26 mouse cellular contexts compared by ENCODE assay signal in genomic region chr13:51862750-51863149, GRCm38 (mm10). TPM values are rescaled to one million over a fixed set of nuclear protein-coding genes. Genes with fewer than 3 reads are reported as not detected.
DNase-seq lines count a peak whose midpoint lies in the region; ATAC-seq and TF ChIP-seq lines count a peak whose summit lies in the region.
"Had no signal": no experiment of that assay in that cellular context is flagged by ENCODE, and none has a peak within 500 bp of the region (broad histone marks: within the 10 kb centered on the region; RNA-seq: fewer than 3 reads in every experiment).

No protein-coding gene starts in this region.

- no peak for ATAC-seq in midbrain, embryonic 11.5 days (ENCODE audit: low FRiP score)
- no peak for ATAC-seq in midbrain, postnatal 0 days (ENCODE audit: low FRiP score)
- no peak for ATAC-seq in granulocyte monocyte progenitor cell, adult 5-6 weeks (replicated peaks; ENCODE audit: poor library complexity, severe bottlenecking)
- ATAC-seq: activated CD4-positive, CD25-positive, alpha-beta regulatory T cell, adult 4 months; CD4-positive, CD25-positive, alpha-beta regulatory T cell, adult 4 months; forebrain, embryonic 14.5 days; forebrain, embryonic 16.5 days; Patski had no signal

- no peak overlapping the region for H3K4me2 ChIP-seq in midbrain, embryonic 11.5 days
- H3K4me2 ChIP-seq in midbrain, postnatal 0 days (ENCODE audit: low read depth, low read length, poor library complexity, severe bottlenecking): no peak overlapping the region
- H3K4me2 ChIP-seq: embryonic facial prominence, embryonic 13.5 days; embryonic facial prominence, embryonic 15.5 days; forebrain, embryonic 12.5 days had no signal

- no peaks in the 10 kb centered on the region for H3K36me3 ChIP-seq in midbrain, embryonic 11.5 days (ENCODE audit: control insufficient read depth, insufficient read depth, low read length)
- H3K36me3 ChIP-seq in midbrain, postnatal 0 days (ENCODE audit: insufficient read depth, low read length): no peaks in the 10 kb centered on the region
- H3K36me3 ChIP-seq: embryonic facial prominence, embryonic 13.5 days; embryonic facial prominence, embryonic 15.5 days; forebrain, embryonic 10.5 days; forebrain, embryonic 12.5 days; G1E had no signal

- H3K27me3 ChIP-seq in midbrain, embryonic 11.5 days (ENCODE audit: control insufficient read depth, insufficient read depth, low read length): no peaks in the 10 kb centered on the region
- no peaks in the 10 kb centered on the region for H3K27me3 ChIP-seq in midbrain, postnatal 0 days (ENCODE audit: insufficient read depth, low read length)
- H3K27me3 ChIP-seq: embryonic facial prominence, embryonic 13.5 days; embryonic facial prominence, embryonic 15.5 days; Patski had no signal

- H3K9me3 ChIP-seq in midbrain, embryonic 11.5 days (ENCODE audit: control insufficient read depth, low read length): no peaks in the 10 kb centered on the region
- H3K9me3 ChIP-seq in midbrain, postnatal 0 days (ENCODE audit: low read length): no peaks in the 10 kb centered on the region
- H3K9me3 ChIP-seq: embryonic facial prominence, embryonic 13.5 days; embryonic facial prominence, embryonic 15.5 days; forebrain, embryonic 10.5 days; forebrain, embryonic 12.5 days; G1E had no signal

- no peak for TF ChIP-seq CTCF in midbrain, postnatal 0 days (IDR thresholded peaks at IDR 0.05)

- H3K27ac ChIP-seq in midbrain, embryonic 11.5 days (ENCODE audit: low read depth, low read length): no peak overlapping the region
- no peak overlapping the region for H3K27ac ChIP-seq in midbrain, postnatal 0 days (ENCODE audit: low read depth, low read length)
- H3K27ac ChIP-seq: embryonic facial prominence, embryonic 13.5 days; embryonic facial prominence, embryonic 15.5 days; forebrain, embryonic 10.5 days; forebrain, embryonic 12.5 days had no signal

- no peak overlapping the region for H3K4me3 ChIP-seq in midbrain, embryonic 11.5 days (ENCODE audit: low read depth, low read length)
- no peak overlapping the region for H3K4me3 ChIP-seq in midbrain, postnatal 0 days (ENCODE audit: low read depth, low read length)
- H3K4me3 ChIP-seq: embryonic facial prominence, embryonic 13.5 days; embryonic facial prominence, embryonic 15.5 days; erythroblast, embryonic 14.5 days; forebrain, embryonic 10.5 days; forebrain, embryonic 12.5 days had no signal

- no peaks in the 10 kb centered on the region for H3K4me1 ChIP-seq in midbrain, embryonic 11.5 days (ENCODE audit: control insufficient read depth, insufficient read depth, low read length)
- H3K4me1 ChIP-seq in midbrain, postnatal 0 days (ENCODE audit: insufficient read depth, low read length): no peaks in the 10 kb centered on the region
- H3K4me1 ChIP-seq: embryonic facial prominence, embryonic 15.5 days; forebrain, embryonic 12.5 days had no signal

- 93% methylated on average over 1 of the region's 1 CpGs for WGBS in midbrain, embryonic 11.5 days
- WGBS in midbrain, postnatal 0 days: 83% methylated on average over 1 of the region's 1 CpGs

- H3K9ac ChIP-seq in midbrain, embryonic 11.5 days (ENCODE audit: low read length): no peak overlapping the region
- H3K9ac ChIP-seq in midbrain, postnatal 0 days (replicated peaks; ENCODE audit: low read length, poor library complexity, severe bottlenecking): no peak overlapping the region
- H3K9ac ChIP-seq: embryonic facial prominence, embryonic 13.5 days; embryonic facial prominence, embryonic 15.5 days; forebrain, embryonic 12.5 days had no signal

- peak; percentile 35 for DNase-seq in midbrain, embryonic 11.5 days (ENCODE audit: low spot score, missing footprints)
- no peak for DNase-seq in midbrain, postnatal 0 days (ENCODE audit: low spot score)
- DNase-seq in R1 (ENCODE audit: low read depth, low spot score): peak; percentile 53
- DNase-seq in testis, postnatal 10 days (ENCODE audit: low spot score): no peak
- DNase-seq: adrenal gland, adult 8-10 months; adrenal gland, postnatal 14 days; adrenal gland, postnatal 36 days; B cell, adult 2 months; cerebellum, adult 11-12 months; cerebellum, adult 2 months; cerebellum, adult 9-10 months; cerebellum, postnatal 10 days; cerebellum, postnatal 36 days; embryo, embryonic 11 days had no signal

RNA-seq across cellular contexts. Expression of gene Gadd45g, which starts 16.3 kb away (rescaled TPM):
- 252 and 256 TPM in 2 replicates for polyA plus RNA-seq in midbrain, embryonic 11.5 days (2014; fragmentation: Nextera tagmentation; extraction: Ambion mirVana)
- 7.3 and 10.3 TPM in 2 replicates for total RNA-seq in midbrain, postnatal 0 days (2014; rRNA removed)
- 20.4 and 23.3 TPM in 2 replicates for polyA plus RNA-seq in midbrain, postnatal 0 days (2015; fragmentation: Nextera tagmentation; extraction: Ambion mirVana)
- 0.60 and 1.8 TPM in 2 replicates for total RNA-seq in granulocyte monocyte progenitor cell, adult 5-6 weeks (2014; fragmentation: Nextera tagmentation)
- total RNA-seq in granulocyte monocyte progenitor cell, adult 5-6 weeks (2017): 3.3 and 7.0 TPM in 2 replicates

Comparison
In these comparisons a context has a peak if more than half of its experiments do, and no peak if none do; other contexts are left out.
1. DNase-seq: peak in midbrain, embryonic 11.5 days (single experiment) and R1 (single experiment); none in midbrain, postnatal 0 days (single experiment) and testis, postnatal 10 days (single experiment).